Mouse (Mus musculus) Patski (cell line): Measurements from ENCODE around the gene Irf8. TPM values are rescaled to one million over a fixed set of nuclear protein-coding genes. Genes with fewer than 3 reads are reported as not detected.
A peak's percentile ranks its signal among the peaks of the same experiment; 100 is the strongest.

Experiments
- ATAC-seq: fragments of 100-300 bp; one replicate; pipeline ENCODE4 v1.8.0; 2021
- CTCF ChIA-PET: fragments of 350-600 bp; sonication (Branson Sonifier 250); formaldehyde crosslinking; loops from one replicate; lab custom pipeline; 2022; ENCODE audit warnings: inconsistent platforms; lab: Charles Lee
- POLR2A ChIA-PET: fragments of 350-600 bp; sonication (Branson Sonifier 250); formaldehyde crosslinking; loops from one replicate; lab custom pipeline; 2022; ENCODE audit warnings: antibody characterized with exemption, inconsistent platforms; lab: Charles Lee
- DNase-seq: peaks from one replicate; pipeline ENCODE4 v3.0.0-alpha.2; 2011; ENCODE audit warnings: low read depth, low spot score
- H3K27me3 ChIP-seq: fragments of 371-371 bp; one replicate; pipeline ENCODE4 v1.5.1; 2021
- CTCF ChIP-seq: fragments of 100-300 bp; IDR thresholded peaks from one replicate; pipeline ENCODE4 v1.5.1; 2021
- in situ Hi-C: fragments of 300-500 bp; cut with MboI; formaldehyde crosslinking; loops from 3 replicates; pipeline ENCODE4 v1.11.1; 2018; ENCODE audit warnings: low pct_unique_long_range_greater_than_20kb, mixed read lengths
- polyA plus RNA-seq: library from polyadenylated mRNA; unstranded; gene quantifications from one replicate; pipeline ENCODE4 v1.2.3, GENCODE M21; 2021

The Irf8 gene
- 0.44 TPM for polyA plus RNA-seq

DNA sequence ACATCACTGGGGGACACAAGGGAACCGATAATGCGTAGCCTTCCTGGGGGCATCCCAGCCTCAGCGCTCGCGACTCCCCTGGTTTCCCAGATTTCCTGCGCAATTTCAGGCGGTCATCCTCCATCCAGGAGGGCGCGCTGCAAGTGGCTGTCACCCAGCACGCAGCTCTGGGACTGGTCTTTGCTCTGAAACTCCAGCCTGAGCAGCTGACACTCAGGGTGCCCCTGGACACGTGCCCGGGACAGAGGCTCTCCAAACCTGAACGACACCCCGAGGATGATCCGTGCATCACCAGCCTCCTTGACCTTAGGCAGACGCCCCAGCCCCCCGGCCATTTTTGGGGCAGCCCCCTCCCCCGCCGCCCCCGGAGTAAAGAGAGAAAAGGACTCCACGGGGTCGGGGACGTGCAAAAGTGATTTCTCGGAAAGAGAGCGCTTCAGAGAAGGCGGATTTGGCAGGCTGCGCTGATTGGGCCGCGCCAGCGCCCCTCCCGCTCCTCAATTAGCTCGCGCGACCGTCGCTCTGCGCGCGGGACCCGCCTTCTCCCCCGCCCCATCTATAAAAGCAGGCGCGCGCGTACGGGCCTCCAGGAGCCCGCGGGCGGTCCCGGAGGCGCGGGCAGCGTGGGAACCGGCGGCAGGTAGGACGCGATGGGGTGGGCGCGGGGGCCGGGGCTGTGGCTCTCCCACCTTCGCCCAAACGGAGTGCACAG is at the start of gene Irf8:
TSS of gene Irf8 (plus strand) at position 589 of the 712 bp plus-strand sequence.
- ChIA-PET CTCF (interaction anchor here (1.0 to 1.4 kb wide), 4 partner anchors 10 to 60 kb away, joined by 3 read pairs; no protein-coding TSS in a partner anchor), POLR2A (no interaction called here)
- DNase-seq (no peak), ATAC-seq (peak; percentile 70)
- TF ChIP-seq CTCF: no peak
- H3K27me3 ChIP-seq: peaks cover 23% of the 10 kb centered on the region
- in situ Hi-C loops: no loop called here

DNA sequence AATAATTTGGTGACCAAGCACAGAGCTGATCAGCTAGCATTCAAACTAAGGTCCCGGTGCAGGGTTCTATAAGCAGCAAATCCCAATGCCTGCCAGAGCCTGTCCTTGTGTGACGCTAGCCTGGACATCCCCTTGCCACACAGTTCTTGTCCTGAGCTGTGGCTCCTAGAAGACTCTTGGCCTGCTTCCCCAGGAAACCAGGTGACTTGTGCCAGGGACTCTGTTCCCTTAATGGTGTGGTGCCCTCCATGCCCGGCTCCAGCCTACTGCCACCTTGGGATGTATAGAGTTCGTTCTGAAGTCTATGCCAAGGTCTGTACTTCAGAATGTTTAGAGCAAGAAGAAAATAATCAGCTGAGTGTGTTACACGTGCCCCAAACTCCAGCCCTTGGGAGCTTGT is 49.6 kb upstream of the Irf8 start:
- POLR2A ChIA-PET: no interaction called here

GRCm38 (mm10) chr8:120687786-120688185 is 48.4 kb upstream of the Irf8 start:
- TF ChIP-seq CTCF: no peak
- CTCF ChIA-PET: no interaction called here
- POLR2A ChIA-PET: no interaction called here
- peaks cover 4% of the 10 kb centered on the region for H3K27me3 ChIP-seq
- DNase-seq: no peak
- in situ Hi-C loops: loop anchor here (25.0 kb wide), 1 partner anchor 400 kb away; the partner anchor contains the start of gene Foxf1
- ATAC-seq: no peak

More for the DNA sequence above, 49.6 kb upstream of the Irf8 start:
- in situ Hi-C loops: loop anchor here (25.0 kb wide), 1 partner anchor 401 kb away; the partner anchor contains the start of gene Foxf1
- TF ChIP-seq CTCF: no peak
- ATAC-seq (no peak), DNase-seq (no peak)
- peaks cover 4% of the 10 kb centered on the region for H3K27me3 ChIP-seq
- CTCF ChIA-PET: no interaction called here

DNA sequence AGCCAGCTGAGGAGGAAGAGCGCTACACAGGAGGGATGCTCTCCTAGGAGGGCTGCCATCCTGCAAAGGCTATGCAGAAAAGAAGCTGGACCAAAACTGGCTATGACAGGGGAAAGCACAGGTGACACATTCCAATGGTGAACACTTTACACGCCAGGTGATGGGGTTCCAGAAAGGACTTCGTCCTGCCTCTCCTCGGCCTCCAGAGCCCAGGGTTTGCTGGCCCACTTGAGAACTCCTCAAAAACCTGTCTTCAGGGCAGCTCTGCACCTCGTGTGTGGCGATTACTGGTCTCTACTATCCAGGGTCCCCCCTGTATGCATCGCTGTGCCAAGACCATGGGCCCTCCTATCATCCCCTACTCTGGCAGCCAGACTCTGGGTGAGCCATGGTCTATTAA is 47.6 kb upstream of the Irf8 start:
- in situ Hi-C loops: loop anchor here (25.0 kb wide), 1 partner anchor 399 kb away; the partner anchor contains the start of gene Foxf1
- peaks cover 4% of the 10 kb centered on the region for H3K27me3 ChIP-seq
- TF ChIP-seq CTCF: no peak
- DNase-seq (no peak), ATAC-seq (no peak)
- ChIA-PET POLR2A (no interaction called here), CTCF (no interaction called here)

DNA sequence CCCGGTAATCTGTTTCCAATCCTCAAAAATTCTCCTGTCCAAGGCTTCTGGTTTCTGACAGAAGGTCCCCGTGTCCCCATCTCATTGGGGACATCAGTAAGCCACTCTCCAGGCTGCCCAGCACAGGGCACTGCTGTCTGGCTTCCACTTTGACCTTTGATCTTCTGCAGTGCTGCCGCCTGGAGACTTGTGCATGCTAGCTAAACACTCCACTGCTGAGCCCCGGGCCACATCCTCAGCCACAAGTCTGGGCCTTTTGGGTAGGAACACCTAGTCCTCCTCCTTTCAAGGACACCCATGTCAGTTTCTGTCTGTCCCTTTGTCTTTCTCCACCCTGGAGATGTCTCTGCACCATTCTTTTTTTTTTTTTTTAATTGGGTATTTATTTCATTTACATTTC is 43.2 kb upstream of the Irf8 start:
- no peak for DNase-seq
- ChIA-PET POLR2A (no interaction called here), CTCF (no interaction called here)
- TF ChIP-seq CTCF: no peak
- in situ Hi-C loops: loop anchor here (25.0 kb wide), 1 partner anchor 394 kb away; the partner anchor contains the start of gene Foxf1
- H3K27me3 ChIP-seq: peaks cover 5% of the 10 kb centered on the region
- no peak for ATAC-seq

GRCm38 (mm10) chr8:120693861-120694493 is 42.2 kb upstream of the Irf8 start:
- no peak for ATAC-seq
- POLR2A ChIA-PET: no interaction called here
- peaks cover 12% of the 10 kb centered on the region for H3K27me3 ChIP-seq
- no peak for TF ChIP-seq CTCF
- in situ Hi-C loops: loop anchor here (25.0 kb wide), 1 partner anchor 393 kb away; the partner anchor contains the start of gene Foxf1
- CTCF ChIA-PET: no interaction called here
- no peak for DNase-seq

DNA sequence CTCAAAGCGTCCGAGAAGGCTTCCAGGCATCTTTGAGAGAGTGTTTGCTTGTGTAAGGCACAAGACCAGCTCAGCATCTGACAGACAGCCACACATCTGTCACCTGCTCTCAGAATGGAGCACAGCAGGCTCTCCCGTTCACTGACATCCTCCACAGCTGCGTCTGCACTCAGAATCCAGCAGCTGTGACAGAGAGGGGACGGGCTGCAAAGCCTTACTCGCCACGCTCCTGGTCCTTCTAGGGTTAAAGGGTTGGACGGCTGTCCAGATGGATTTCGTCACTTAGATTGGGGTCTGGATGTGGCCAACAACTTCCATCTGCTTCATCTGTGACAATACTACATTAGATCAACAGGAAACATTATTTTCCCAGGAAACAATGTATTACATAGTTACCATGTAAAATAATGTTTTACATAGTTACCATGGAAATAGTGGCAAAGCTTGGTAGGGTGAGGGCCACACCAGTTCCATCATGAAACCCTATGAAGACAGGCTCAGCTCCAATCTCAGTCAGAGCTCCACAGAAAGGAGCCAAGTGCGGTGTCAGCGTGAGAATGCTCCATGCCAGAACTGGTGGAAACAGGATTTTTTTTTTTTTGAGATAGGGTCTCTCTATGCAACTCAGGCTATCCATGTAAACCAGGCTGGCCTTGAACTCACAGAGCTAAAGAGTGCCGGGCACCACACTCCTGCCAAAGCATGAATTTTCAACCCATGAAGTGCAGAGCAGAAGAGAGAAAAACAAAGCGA is 39.6 kb upstream of the Irf8 start:
- CTCF ChIA-PET: interaction anchor here (0.6 to 1.4 kb wide), 3 partner anchors 17 to 104 kb away, joined by 3 to 4 read pairs (median 3); no protein-coding TSS in a partner anchor
- POLR2A ChIA-PET: no interaction called here
- no peak for TF ChIP-seq CTCF
- in situ Hi-C loops: loop anchor here (25.0 kb wide), 1 partner anchor 391 kb away; the partner anchor contains the start of gene Foxf1
- peaks cover 25% of the 10 kb centered on the region for H3K27me3 ChIP-seq
- no peak for DNase-seq
- no peak for ATAC-seq

GRCm38 (mm10) chr8:120697154-120697978 is 38.8 kb upstream of the Irf8 start:
- in situ Hi-C loops: loop anchor here (25.0 kb wide), 1 partner anchor 390 kb away; the partner anchor contains the start of gene Foxf1
- H3K27me3 ChIP-seq: peaks cover 25% of the 10 kb centered on the region
- DNase-seq (no peak), ATAC-seq (no peak)
- ChIA-PET CTCF (interaction anchor here (1.3 kb wide), 1 partner anchor 19 kb away, joined by 4 read pairs; no protein-coding TSS in a partner anchor), POLR2A (no interaction called here)
- TF ChIP-seq CTCF: no peak

DNA sequence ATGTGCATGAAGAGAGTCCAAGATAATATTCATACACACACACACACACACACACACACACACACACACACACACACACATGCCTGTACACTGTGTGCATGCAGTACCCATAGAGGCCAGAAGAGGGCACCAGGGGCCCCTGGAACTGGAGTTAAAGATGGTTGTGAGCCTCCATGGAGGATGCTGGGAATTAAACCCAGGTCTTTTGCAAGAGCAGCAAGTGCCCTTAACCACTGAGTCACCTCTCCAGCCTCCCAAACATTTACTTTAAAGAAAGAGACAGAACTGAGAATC is 38.2 kb upstream of the Irf8 start:
- in situ Hi-C loops: loop anchor here (25.0 kb wide), 1 partner anchor 389 kb away; the partner anchor contains the start of gene Foxf1
- no peak for TF ChIP-seq CTCF
- H3K27me3 ChIP-seq: peaks cover 25% of the 10 kb centered on the region
- ATAC-seq (no peak), DNase-seq (no peak)
- ChIA-PET CTCF (interaction anchor here (1.3 kb wide), 1 partner anchor 19 kb away, joined by 4 read pairs; no protein-coding TSS in a partner anchor), POLR2A (no interaction called here)

DNA sequence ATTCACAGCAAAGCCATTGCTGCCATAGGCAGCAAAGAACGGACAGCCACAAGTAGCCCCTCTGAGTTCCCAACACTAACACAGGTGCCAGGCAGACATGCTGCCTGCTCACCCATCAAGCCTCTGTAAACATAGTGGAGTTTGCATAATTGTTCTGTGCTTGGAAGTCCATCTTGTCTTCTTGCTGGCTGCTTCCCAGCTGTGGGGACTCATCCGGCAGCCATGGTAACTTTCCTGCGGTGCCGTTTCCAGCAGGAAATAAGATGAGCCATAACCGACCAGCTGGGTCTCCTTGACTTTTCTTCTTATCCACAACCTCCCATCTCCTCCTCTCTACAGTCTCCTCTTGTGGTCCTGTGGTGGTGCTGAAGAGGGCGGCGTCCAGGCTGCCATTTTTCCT is 37.7 kb upstream of the Irf8 start:
- H3K27me3 ChIP-seq: peaks cover 25% of the 10 kb centered on the region
- no peak for ATAC-seq
- DNase-seq: no peak
- TF ChIP-seq CTCF: no peak
- in situ Hi-C loops: loop anchor here (25.0 kb wide), 1 partner anchor 389 kb away; the partner anchor contains the start of gene Foxf1
- POLR2A ChIA-PET: no interaction called here
- CTCF ChIA-PET: no interaction called here
